Mouse (Mus musculus) liver, embryonic 14.5 days (tissue): ENCODE results near the gene Akr1d1. TPM values are rescaled to one million over a fixed set of nuclear protein-coding genes. Genes with fewer than 3 reads are reported as not detected.

Experiments
- ATAC-seq: fragments of 200-750 bp; cut with Nextera tagmentation; 2 replicates; pipeline ENCODE4 v1.8.0; 2017; ENCODE audit warnings: moderate number of reproducible peaks, mild to moderate bottlenecking, moderate library complexity; ENCODE audit not compliant: insufficient read depth
- DNase-seq, 3 experiments: peaks; one replicate each; pipeline ENCODE4 v3.0.0-alpha.2; 2012 to 2013; ENCODE audit warnings: low read depth in 3 of 3, low spot score in 3 of 3
- H3K27ac ChIP-seq: fragments of 300-500 bp; sonication (generic); 2 replicates; pipeline ENCODE4 v1.5.1; 2014; ENCODE audit warnings: moderate library complexity, mild to moderate bottlenecking, control low read depth, inconsistent platforms
- H3K27me3 ChIP-seq: fragments of 300-500 bp; sonication (generic); 2 replicates; pipeline ENCODE4 v1.6.1; 2014; ENCODE audit warnings: mild to moderate bottlenecking, low read length, moderate library complexity; ENCODE audit not compliant: control insufficient read depth, insufficient read depth
- H3K36me3 ChIP-seq: fragments of 300-500 bp; sonication (generic); replicated peaks from 2 replicates; pipeline ENCODE4 v1.6.1; 2014; ENCODE audit warnings: low read depth; ENCODE audit not compliant: control insufficient read depth, insufficient read depth
- H3K4me1 ChIP-seq, 2 experiments: fragments of 200-500 bp in 1 of 2; fragments of 300-500 bp in 1 of 2; sonication (generic) in 1 of 2; replicated peaks; 2 replicates each; pipeline ENCODE4 v1.6.1; 2012 to 2014; ENCODE audit warnings: antibody characterized with exemption in 1 of 2, inconsistent platforms in 1 of 2, low read length in 1 of 2; ENCODE audit not compliant: control insufficient read depth in 2 of 2, insufficient read depth in 2 of 2
- H3K4me2 ChIP-seq: fragments of 300-500 bp; sonication (generic); 2 replicates; pipeline ENCODE4 v1.6.1; 2014; ENCODE audit warnings: low read depth, mild to moderate bottlenecking, control low read depth, moderate library complexity
- H3K4me3 ChIP-seq, 2 experiments: fragments of 200-500 bp in 1 of 2; fragments of 300-500 bp in 1 of 2; sonication (generic) in 1 of 2; 2 replicates each; pipeline ENCODE4 v1.5.1; 2012 to 2014; ENCODE audit warnings: low read depth in 2 of 2, low read length in 2 of 2, mild to moderate bottlenecking in 2 of 2, control low read depth in 1 of 2, inconsistent platforms in 1 of 2, moderate library complexity in 1 of 2; ENCODE audit not compliant: insufficient read depth in 1 of 2
- H3K9ac ChIP-seq: fragments of 300-500 bp; sonication (generic); replicated peaks from 2 replicates; pipeline ENCODE4 v1.6.1; 2014; ENCODE audit warnings: mild to moderate bottlenecking, control low read depth, moderate library complexity
- H3K9me3 ChIP-seq: fragments of 300-500 bp; sonication (generic); 2 replicates; pipeline ENCODE4 v1.6.1; 2016; ENCODE audit warnings: low read length, mixed read lengths; ENCODE audit not compliant: control insufficient read depth
- CTCF ChIP-seq: IDR thresholded peaks from 2 replicates; pipeline ENCODE4 v1.5.1; 2016; ENCODE audit warnings: antibody characterized with exemption, low read depth, control low read depth
- EP300 ChIP-seq: IDR thresholded peaks from 2 replicates; pipeline ENCODE4 v1.6.1; 2016; ENCODE audit warnings: antibody characterized with exemption, low read depth
- WGBS: fragments of 180-500 bp; shearing (Covaris S2); extraction: QIAGEN DNeasy Blood & Tissue Kit; methylation state at CpG from one replicate; pipeline ENCODE4 v1.1.7; 2014; ENCODE audit not compliant: insufficient replicate concordance; 5-methylcytosine and 5-hydroxymethylcytosine counted together
- polyA plus RNA-seq, 2 experiments: library from polyadenylated mRNA; depleted of rRNA in 1 of 2; stranded (reverse) in 1 of 2; unstranded in 1 of 2; fragments of >200 nt; fragmentation: Nextera tagmentation in 1 of 2; extraction: Ambion mirVana in 1 of 2; gene quantifications; 2 replicates each; pipeline versions ENCODE4 v1.2.1 to v1.2.3; 2012 to 2014

The Akr1d1 gene
- polyA plus RNA-seq, 2 experiments = 1.7 to 2.5 TPM

GRCm38 (mm10) chr6:37593033-37593374, 63.0 kb downstream of the Akr1d1 start:
- no peak for TF ChIP-seq EP300
- no peak for TF ChIP-seq CTCF
- Histone ChIP-seq H3K9ac (no peak overlapping the region), H3K9me3 (no peaks in the 10 kb centered on the region), H3K4me2 (no peak overlapping the region), H3K4me3 (no peak overlapping the region), H3K27ac (no peak overlapping the region), H3K4me1 (peaks cover 0 to 4% of the 10 kb centered on the region in 2 experiments; a peak in 1 of 4 replicates), H3K27me3 (no peaks in the 10 kb centered on the region), H3K36me3 (no peaks in the 10 kb centered on the region)
- ATAC-seq (no peak), DNase-seq (no peak)
- 67% methylated on average over 6 of the region's 6 CpGs for WGBS

GRCm38 (mm10) chr6:37593551-37594089, 63.6 kb downstream of the Akr1d1 start:
- Histone ChIP-seq H3K4me1 (peaks cover 0 to 4% of the 10 kb centered on the region in 2 experiments; a peak in 1 of 4 replicates), H3K27ac (no peak overlapping the region), H3K4me3 (no peak overlapping the region), H3K9ac (no peak overlapping the region), H3K36me3 (no peaks in the 10 kb centered on the region), H3K9me3 (no peaks in the 10 kb centered on the region), H3K4me2 (no peak overlapping the region), H3K27me3 (no peaks in the 10 kb centered on the region)
- 40% methylated on average over 5 of the region's 5 CpGs for WGBS
- DNase-seq (no peak), ATAC-seq (no peak)
- TF ChIP-seq CTCF (no peak), EP300 (no peak)

- peak in 1 of 3 experiments; percentile 16 for DNase-seq
- Histone ChIP-seq H3K4me3 (no peak overlapping the region), H3K27ac (no peak overlapping the region), H3K4me2 (no peak overlapping the region), H3K27me3 (no peaks in the 10 kb centered on the region), H3K36me3 (no peaks in the 10 kb centered on the region), H3K4me1 (peaks cover 0 to 4% of the 10 kb centered on the region in 2 experiments; a peak in 1 of 4 replicates), H3K9me3 (no peaks in the 10 kb centered on the region), H3K9ac (no peak overlapping the region)
- TF ChIP-seq CTCF = no peak
- no peak for TF ChIP-seq EP300
- 34% methylated on average over 2 of the region's 2 CpGs for WGBS
- ATAC-seq = no peak
Observed at GRCm38 (mm10) chr6:37597088-37597487, 67.1 kb downstream of the Akr1d1 start.

GRCm38 (mm10) chr6:37598033-37598432, 68.1 kb downstream of the Akr1d1 start:
- H3K9ac ChIP-seq = no peak overlapping the region
- H3K27ac ChIP-seq = no peak overlapping the region
- H3K4me1 ChIP-seq = peaks cover 2 to 4% of the 10 kb centered on the region in 2 experiments; a peak in 1 of 4 replicates
- no peaks in the 10 kb centered on the region for H3K9me3 ChIP-seq
- H3K4me3 ChIP-seq = no peak overlapping the region
- H3K36me3 ChIP-seq = no peaks in the 10 kb centered on the region
- DNase-seq = no peak
- no peaks in the 10 kb centered on the region for H3K27me3 ChIP-seq
- no peak for ATAC-seq
- no peak overlapping the region for H3K4me2 ChIP-seq
- no peak for TF ChIP-seq EP300
- TF ChIP-seq CTCF = no peak

GRCm38 (mm10) chr6:37600976-37601498, 71.1 kb downstream of the Akr1d1 start:
- H3K4me2 ChIP-seq = no peak overlapping the region
- WGBS = 67% methylated on average over 7 of the region's 7 CpGs
- ATAC-seq (no peak), DNase-seq (no peak)
- no peak overlapping the region for H3K4me3 ChIP-seq
- no peak overlapping the region for H3K27ac ChIP-seq
- H3K27me3 ChIP-seq = no peaks in the 10 kb centered on the region
- TF ChIP-seq CTCF (no peak), EP300 (no peak)
- H3K9ac ChIP-seq = no peak overlapping the region
- H3K36me3 ChIP-seq = no peaks in the 10 kb centered on the region
- H3K4me1 ChIP-seq = peaks cover 3 to 5% of the 10 kb centered on the region in 2 experiments; a peak in 2 of 4 replicates
- no peaks in the 10 kb centered on the region for H3K9me3 ChIP-seq
